7 mouse cellular contexts compared by ENCODE assay signal in the genomic region with DNA sequence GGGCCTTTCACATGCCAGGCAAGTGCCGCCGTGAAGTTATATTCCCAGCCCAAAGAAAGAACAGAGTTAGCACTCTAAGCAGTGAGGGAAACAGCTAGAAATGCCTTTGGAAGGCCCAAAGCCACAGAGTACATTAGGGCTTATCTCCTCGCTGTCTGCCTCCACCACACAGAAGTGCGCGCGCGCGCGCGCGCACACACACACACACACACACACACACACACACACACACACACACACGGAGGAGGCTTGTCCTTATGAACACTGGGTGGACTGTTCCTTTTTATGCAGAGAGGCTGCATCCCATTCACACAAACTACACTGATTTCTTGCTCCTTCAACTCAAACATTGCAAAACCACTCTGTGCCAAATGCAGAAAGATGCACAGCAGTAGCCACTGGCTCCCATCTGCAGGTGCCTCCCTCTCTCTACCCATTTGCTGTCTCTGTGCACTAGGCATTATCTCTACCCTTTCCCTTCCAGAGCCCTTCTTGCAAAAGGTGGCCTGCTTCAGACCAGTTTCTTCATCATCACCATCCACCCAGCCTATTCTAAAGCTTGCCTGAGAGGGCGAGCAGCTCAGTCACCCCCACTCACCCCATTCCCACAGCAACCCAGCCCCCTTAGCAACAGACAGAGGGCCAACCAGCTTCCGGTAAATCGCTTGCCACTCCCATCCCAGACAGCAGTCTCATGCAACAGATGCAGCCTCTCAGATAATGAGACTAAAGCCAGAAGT.
DNase-seq lines count a peak whose midpoint lies in the region; ATAC-seq lines count a peak whose summit lies in the region.

No protein-coding gene starts in this region.

- H3K4me2 ChIP-seq in neural tube, embryonic 11.5 days (ENCODE audit: low read depth): no peak overlapping the region

- peak; percentile 68 for ATAC-seq in activated CD4-positive, CD25-positive, alpha-beta regulatory T cell, adult 4 months
- 0 out of 2 replicates have a peak, but pooled peaks have one; percentile 11 for ATAC-seq in neural tube, embryonic 11.5 days (ENCODE audit: insufficient read depth, low FRiP score, low TSS enrichment)

- H3K9ac ChIP-seq in neural tube, embryonic 11.5 days (ENCODE audit: low read length): no peak overlapping the region; the same call in 1 of the 2 replicates

- H3K4me3 ChIP-seq in neural tube, embryonic 11.5 days (ENCODE audit: low read depth, low read length): no peak overlapping the region

- H3K27me3 ChIP-seq in neural tube, embryonic 11.5 days (ENCODE audit: control insufficient read depth, insufficient read depth, low read length): no peaks in the 10 kb centered on the region

- peak overlapping the region; percentile 54; the same call in 1 of the 2 replicates for H3K27ac ChIP-seq in neural tube, embryonic 11.5 days (ENCODE audit: low read depth, low read length)

- no peaks in the 10 kb centered on the region for H3K36me3 ChIP-seq in neural tube, embryonic 11.5 days (ENCODE audit: control insufficient read depth, insufficient read depth, low read length)

- WGBS in neural tube, embryonic 11.5 days: 60% methylated on average over 11 of the region's 15 CpGs

- DNase-seq in ES-CJ7 (ENCODE audit: low read depth, low spot score): peak; percentile 19
- peak; percentile 47 to 49 for DNase-seq in frontal cortex, postnatal 10 days (ENCODE audit: low spot score in 2 of 2)
- DNase-seq in left cerebral cortex, adult 9 months (ENCODE audit: low spot score in 2 of 2): peak; percentile 52 to 55
- DNase-seq in neural tube, embryonic 11.5 days (ENCODE audit: low spot score): peak; percentile 56
- no peak for DNase-seq in adipocyte (ENCODE audit: low spot score)
- no peak for DNase-seq in cerebellum, postnatal 4 days (ENCODE audit: low spot score in 2 of 2)

- H3K4me1 ChIP-seq in neural tube, embryonic 11.5 days (ENCODE audit: control insufficient read depth, insufficient read depth, low read length): peaks cover 29% of the 10 kb centered on the region

- H3K9me3 ChIP-seq in neural tube, embryonic 11.5 days (ENCODE audit: control insufficient read depth, low read length): no peaks in the 10 kb centered on the region

Comparison
In these comparisons a context has a peak if more than half of its experiments do, and no peak if none do; other contexts are left out.
1. DNase-seq: peak in ES-CJ7 (single experiment), frontal cortex, postnatal 10 days (2 of 2), left cerebral cortex, adult 9 months (2 of 2) and neural tube, embryonic 11.5 days (single experiment); none in adipocyte (single experiment) and cerebellum, postnatal 4 days (0 of 2).